Comparison of ENCODE assay signal across 15 mouse cellular contexts in genomic region chr4:132415966-132416365, GRCm38 (mm10). TPM values are rescaled to one million over a fixed set of nuclear protein-coding genes. Genes with fewer than 3 reads are reported as not detected.
DNase-seq lines count a peak whose midpoint lies in the region; ATAC-seq and TF ChIP-seq lines count a peak whose summit lies in the region.
"Had no signal": no experiment of that assay in that cellular context is flagged by ENCODE, and none has a peak within 500 bp of the region (broad histone marks: within the 10 kb centered on the region; RNA-seq: fewer than 3 reads in every experiment).

No protein-coding gene starts in this region.

- no peak overlapping the region for H3K9ac ChIP-seq in lung, embryonic 16.5 days (ENCODE audit: low read length)
- H3K9ac ChIP-seq in liver, embryonic 11.5 days (ENCODE audit: low read depth, low read length) = no peak overlapping the region
- no peak overlapping the region for H3K9ac ChIP-seq in stomach, postnatal 0 days (ENCODE audit: low read length)
- H3K9ac ChIP-seq: embryonic facial prominence, embryonic 13.5 days; forebrain, embryonic 15.5 days had no signal

- no peak for DNase-seq in lung, postnatal 4 days
- DNase-seq in kidney, adult 2 months = peak; percentile 80
- DNase-seq in liver, embryonic 11.5 days (ENCODE audit: low spot score) = no peak
- peak; percentile 26 for DNase-seq in stomach, postnatal 0 days (ENCODE audit: low spot score)
- no peak for DNase-seq in adrenal gland, postnatal 4 days (ENCODE audit: low spot score in 2 of 2)
- DNase-seq: adrenal gland, adult 8-10 months; cerebellum, postnatal 25 days; thymus, adult 18-20 months had no signal

- peak; percentile 35; the same call in 1 of the 2 replicates for ATAC-seq in lung, embryonic 16.5 days (ENCODE audit: low read depth)
- ATAC-seq in liver, embryonic 11.5 days (replicated peaks; ENCODE audit: low FRiP score) = no peak
- ATAC-seq in stomach, postnatal 0 days (ENCODE audit: low FRiP score, low TSS enrichment) = peak; percentile 80
- ATAC-seq in monocyte, adult 5-6 weeks (replicated peaks; ENCODE audit: insufficient number of reproducible peaks, low FRiP score, low TSS enrichment, poor library complexity, severe bottlenecking) = no peak
- no peak for ATAC-seq in erythroblast, adult 5-6 weeks (replicated peaks; ENCODE audit: low FRiP score, poor library complexity, severe bottlenecking)
- ATAC-seq: forebrain, embryonic 15.5 days had no signal

- H3K27me3 ChIP-seq in lung, embryonic 16.5 days (ENCODE audit: control insufficient read depth, insufficient read depth, low read depth, low read length) = no peaks in the 10 kb centered on the region
- no peaks in the 10 kb centered on the region for H3K27me3 ChIP-seq in kidney, adult 2 months (replicated peaks; ENCODE audit: control insufficient read depth, insufficient read depth, low read length)
- no peaks in the 10 kb centered on the region for H3K27me3 ChIP-seq in liver, embryonic 11.5 days (replicated peaks; ENCODE audit: control insufficient read depth, insufficient read depth, low read length)
- no peaks in the 10 kb centered on the region for H3K27me3 ChIP-seq in stomach, postnatal 0 days (ENCODE audit: control insufficient read depth, insufficient read depth, low read length)
- H3K27me3 ChIP-seq: embryonic facial prominence, embryonic 13.5 days; forebrain, embryonic 15.5 days had no signal

- H3K27ac ChIP-seq in lung, embryonic 16.5 days (ENCODE audit: low read length) = peak overlapping the region; percentile 65
- peak overlapping the region; percentile 98 for H3K27ac ChIP-seq in kidney, adult 2 months (ENCODE audit: insufficient read depth, low read depth, low read length)
- H3K27ac ChIP-seq in liver, embryonic 11.5 days (ENCODE audit: low read depth, low read length) = peak overlapping the region; percentile 56
- peak overlapping the region; percentile 71 for H3K27ac ChIP-seq in stomach, postnatal 0 days (replicated peaks)
- H3K27ac ChIP-seq: forebrain, embryonic 15.5 days; hindbrain, embryonic 10.5 days; midbrain, embryonic 10.5 days had no signal

- H3K4me3 ChIP-seq in lung, embryonic 16.5 days (ENCODE audit: low read length) = no peak overlapping the region
- H3K4me3 ChIP-seq in kidney, adult 2 months (ENCODE audit: insufficient read depth, low read depth, low read length) = no peak overlapping the region
- H3K4me3 ChIP-seq in liver, embryonic 11.5 days (ENCODE audit: low read depth, low read length) = no peak overlapping the region
- no peak overlapping the region for H3K4me3 ChIP-seq in stomach, postnatal 0 days (ENCODE audit: low read depth, low read length)
- H3K4me3 ChIP-seq: embryonic facial prominence, embryonic 13.5 days; forebrain, embryonic 15.5 days; hindbrain, embryonic 10.5 days; midbrain, embryonic 10.5 days had no signal

- TF ChIP-seq EP300 in stomach, postnatal 0 days (optimal IDR thresholded peaks at IDR 0.05) = no peak

- H3K36me3 ChIP-seq in lung, embryonic 16.5 days (ENCODE audit: control insufficient read depth, insufficient read depth, low read length) = no peaks in the 10 kb centered on the region; the same call in 1 of the 2 replicates
- H3K36me3 ChIP-seq in kidney, adult 2 months (ENCODE audit: control insufficient read depth, insufficient read depth, low read length) = no peaks in the 10 kb centered on the region
- H3K36me3 ChIP-seq in liver, embryonic 11.5 days (ENCODE audit: control insufficient read depth, insufficient read depth, low read length) = peaks cover 2% of the 10 kb centered on the region; the same call in 1 of the 2 replicates
- no peaks in the 10 kb centered on the region for H3K36me3 ChIP-seq in stomach, postnatal 0 days (ENCODE audit: control insufficient read depth, insufficient read depth, low read length)

- no peak for TF ChIP-seq CTCF in kidney, adult 2 months (conservative IDR thresholded peaks at IDR 0.05; ENCODE audit: insufficient read depth, insufficient read length, low read depth, low read length)
- no peak for TF ChIP-seq CTCF in stomach, postnatal 0 days (IDR thresholded peaks at IDR 0.05; ENCODE audit: low read depth)

- H3K4me2 ChIP-seq in lung, embryonic 16.5 days (ENCODE audit: low read depth, low read length) = no peak overlapping the region
- no peak overlapping the region for H3K4me2 ChIP-seq in liver, embryonic 11.5 days
- H3K4me2 ChIP-seq in stomach, postnatal 0 days (replicated peaks; ENCODE audit: low read depth) = no peak overlapping the region
- H3K4me2 ChIP-seq: embryonic facial prominence, embryonic 13.5 days; forebrain, embryonic 15.5 days had no signal

- H3K9me3 ChIP-seq in lung, embryonic 16.5 days (ENCODE audit: control insufficient read depth, low read length) = no peaks in the 10 kb centered on the region
- no peaks in the 10 kb centered on the region for H3K9me3 ChIP-seq in liver, embryonic 11.5 days (ENCODE audit: control insufficient read depth, low read length)
- no peaks in the 10 kb centered on the region for H3K9me3 ChIP-seq in stomach, postnatal 0 days (ENCODE audit: control insufficient read depth, low read length)
- H3K9me3 ChIP-seq: embryonic facial prominence, embryonic 13.5 days; forebrain, embryonic 15.5 days; hindbrain, embryonic 10.5 days; midbrain, embryonic 10.5 days had no signal

- H3K4me1 ChIP-seq in lung, embryonic 16.5 days (replicated peaks; ENCODE audit: control insufficient read depth, insufficient read depth, low read length) = peaks cover 19% of the 10 kb centered on the region
- H3K4me1 ChIP-seq in kidney, adult 2 months (ENCODE audit: control insufficient read depth, insufficient read depth, low read length) = peaks cover 38% of the 10 kb centered on the region
- H3K4me1 ChIP-seq in liver, embryonic 11.5 days (replicated peaks; ENCODE audit: control insufficient read depth, insufficient read depth, low read length) = peaks cover 21% of the 10 kb centered on the region
- no peaks in the 10 kb centered on the region for H3K4me1 ChIP-seq in stomach, postnatal 0 days (replicated peaks; ENCODE audit: control insufficient read depth, insufficient read depth)

- no peak for TF ChIP-seq POLR2A in kidney, adult 2 months (IDR thresholded peaks at IDR 0.05; ENCODE audit: low read depth, low read length)

RNA-seq across cellular contexts. Expression of gene Phactr4, which starts 6.3 kb away (rescaled TPM):
- polyA plus RNA-seq in lung, embryonic 16.5 days (2015; fragmentation: Nextera tagmentation; extraction: Ambion mirVana) = 20.1 and 20.8 TPM in 2 replicates
- polyA plus RNA-seq in kidney, adult 2 months (2012; rRNA removed) = 19.5 and 25.2 TPM in 2 replicates
- 30.9 and 32.4 TPM in 2 replicates for polyA plus RNA-seq in liver, embryonic 11.5 days (2014; fragmentation: Nextera tagmentation; extraction: Ambion mirVana)
- polyA plus RNA-seq in stomach, postnatal 0 days (2015; fragmentation: Nextera tagmentation; extraction: Ambion mirVana) = 17.6 and 20.6 TPM in 2 replicates
- 3.2 to 22.5 TPM (median 9.0 TPM) in 3 replicates for total RNA-seq in monocyte, adult 5-6 weeks (2017)
- total RNA-seq in erythroblast, adult 5-6 weeks (2015; ENCODE audit: low replicate concordance) = 8.8 and 16.9 TPM in 2 replicates
- total RNA-seq in erythroblast, adult 5-6 weeks (2017; ENCODE audit: low replicate concordance) = 14.1 and 28.0 TPM in 2 replicates
- 10 to 100 TPM; 48.5 to 59.9 TPM for total RNA-seq in adrenal gland, postnatal 4 days (2021)

RNA-seq across cellular contexts. Expression of gene Med18, which starts 47.8 kb away (rescaled TPM):
- polyA plus RNA-seq in lung, embryonic 16.5 days (2015; fragmentation: Nextera tagmentation; extraction: Ambion mirVana) = 22.6 and 24.8 TPM in 2 replicates
- 2.4 and 2.9 TPM in 2 replicates for polyA plus RNA-seq in kidney, adult 2 months (2012; rRNA removed)
- 24.6 and 24.7 TPM in 2 replicates for polyA plus RNA-seq in liver, embryonic 11.5 days (2014; fragmentation: Nextera tagmentation; extraction: Ambion mirVana)
- polyA plus RNA-seq in stomach, postnatal 0 days (2015; fragmentation: Nextera tagmentation; extraction: Ambion mirVana) = 12.2 and 13.6 TPM in 2 replicates
- total RNA-seq in monocyte, adult 5-6 weeks (2017) = 1.3 to 9.4 TPM (median 8.8 TPM) in 3 replicates
- 2.5 and 5.6 TPM in 2 replicates for total RNA-seq in erythroblast, adult 5-6 weeks (2015; ENCODE audit: low replicate concordance)
- total RNA-seq in erythroblast, adult 5-6 weeks (2017; ENCODE audit: low replicate concordance) = 2.8 and 4.0 TPM in 2 replicates
- total RNA-seq in adrenal gland, postnatal 4 days (2021) = 10 to 100 TPM; 13.5 to 13.6 TPM

Comparison
In these comparisons a context has a peak if more than half of its experiments do, and no peak if none do; other contexts are left out.
1. ATAC-seq: peak in lung, embryonic 16.5 days (single experiment) and stomach, postnatal 0 days (single experiment); none in liver, embryonic 11.5 days (single experiment), monocyte, adult 5-6 weeks (single experiment) and erythroblast, adult 5-6 weeks (single experiment).
2. DNase-seq: peak in kidney, adult 2 months (single experiment) and stomach, postnatal 0 days (single experiment); none in lung, postnatal 4 days (0 of 2), liver, embryonic 11.5 days (single experiment) and adrenal gland, postnatal 4 days (0 of 2).
3. Peak in every context shown above with its lines, with median percentiles within 50 percentile points of each other: H3K27ac ChIP-seq.